In the genomic region with DNA sequence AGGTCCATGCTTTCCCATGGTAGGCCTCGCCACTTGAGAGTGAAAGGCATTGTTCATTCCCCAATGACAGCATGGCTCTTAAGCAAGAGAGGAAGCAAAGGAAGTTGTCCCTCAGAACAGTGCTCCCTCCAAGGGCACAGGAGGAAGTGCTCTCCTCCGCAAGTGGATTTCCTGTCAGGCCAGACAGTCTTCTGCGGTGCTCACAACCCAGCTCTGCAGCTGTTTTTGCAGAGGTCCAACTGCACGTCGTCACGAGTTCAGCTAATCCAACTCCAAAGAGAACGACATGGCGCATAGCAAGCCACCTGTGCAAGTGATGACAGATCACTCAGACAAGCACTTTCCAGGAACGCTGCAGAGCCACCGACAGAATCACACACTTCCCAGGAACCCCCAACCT, we compare ENCODE assay signal across 8 mouse cellular contexts.
DNase-seq lines count a peak whose midpoint lies in the region; ATAC-seq lines count a peak whose summit lies in the region.

No protein-coding gene starts in this region.

- DNase-seq in adrenal gland, adult (ENCODE audit: inconsistent age in 2 of 2, low spot score in 1 of 2): peak; percentile 37 to 80
- DNase-seq in adrenal gland, adult 18-20 months (ENCODE audit: low spot score in 2 of 2): no peak
- peak; percentile 43 for DNase-seq in kidney, postnatal 10 days
- DNase-seq in testis, postnatal 10 days (ENCODE audit: low spot score): no peak
- DNase-seq in right cerebral cortex, postnatal 4 days: no peak

- H3K4me1 ChIP-seq in embryonic facial prominence, embryonic 12.5 days: peaks cover 31% of the 10 kb centered on the region; the same call in 1 of the 2 replicates

- WGBS in embryonic facial prominence, embryonic 12.5 days: 65% methylated on average over 10 of the region's 10 CpGs

- H3K4me3 ChIP-seq in embryonic facial prominence, embryonic 12.5 days: no peak overlapping the region

- no peaks in the 10 kb centered on the region for H3K27me3 ChIP-seq in embryonic facial prominence, embryonic 12.5 days

- no peak overlapping the region for H3K4me2 ChIP-seq in embryonic facial prominence, embryonic 12.5 days (replicated peaks)

- no peak overlapping the region for H3K27ac ChIP-seq in embryonic facial prominence, embryonic 12.5 days

- H3K36me3 ChIP-seq in embryonic facial prominence, embryonic 12.5 days: no peaks in the 10 kb centered on the region

- ATAC-seq in embryonic facial prominence, embryonic 12.5 days (ENCODE audit: insufficient number of reproducible peaks, insufficient read depth, low FRiP score, low TSS enrichment): peak; percentile 18; the same call in 1 of the 2 replicates
- peak; percentile 24; the same call in 1 of the 2 replicates for ATAC-seq in megakaryocyte-erythroid progenitor cell, adult 5-6 weeks (replicated peaks; ENCODE audit: low FRiP score, low TSS enrichment, poor library complexity, severe bottlenecking)
- ATAC-seq in frontal cortex, adult (ENCODE audit: low TSS enrichment): no peak

- H3K9ac ChIP-seq in embryonic facial prominence, embryonic 12.5 days: no peak overlapping the region

- no peaks in the 10 kb centered on the region for H3K9me3 ChIP-seq in embryonic facial prominence, embryonic 12.5 days

Comparison
In these comparisons a context has a peak if more than half of its experiments do, and no peak if none do; other contexts are left out.
1. DNase-seq: peak in adrenal gland, adult (2 of 2) and kidney, postnatal 10 days (single experiment); none in adrenal gland, adult 18-20 months (0 of 2), testis, postnatal 10 days (single experiment) and right cerebral cortex, postnatal 4 days (single experiment).